Mouse (Mus musculus) ES-E14 (cell line): ENCODE measurements around the gene Vpreb2. TPM values are rescaled to one million over a fixed set of nuclear protein-coding genes. Genes with fewer than 3 reads are reported as not detected.
A peak's percentile ranks its signal among the peaks of the same experiment; 100 is the strongest.

ENCODE experiments used
- DNase-seq: peaks from one replicate; pipeline ENCODE4 v3.0.0-alpha.2; 2013; ENCODE audit warnings: low read depth, low spot score
- H3K27ac ChIP-seq: 2 replicates; pipeline ENCODE4 v1.5.1; 2012; ENCODE audit warnings: low read depth, mild to moderate bottlenecking, low read length, moderate library complexity, mixed read lengths; ENCODE audit not compliant: poor library complexity, insufficient read depth, severe bottlenecking
- H3K36me3 ChIP-seq: 2 replicates; pipeline ENCODE4 v1.6.1; 2012; ENCODE audit warnings: mild to moderate bottlenecking, low read length, moderate library complexity, mixed read lengths; ENCODE audit not compliant: control insufficient read depth, poor library complexity, insufficient read depth, severe bottlenecking
- H3K4me1 ChIP-seq, 2 experiments: fragments of 150-350 bp in 1 of 2; sonication (generic) in 1 of 2; 2 replicates each; pipeline ENCODE4 v1.6.1; 2012; ENCODE audit warnings: low read length in 2 of 2, mild to moderate bottlenecking in 1 of 2, mixed read lengths in 1 of 2; ENCODE audit not compliant: control insufficient read depth in 2 of 2, insufficient read depth in 2 of 2, poor library complexity in 1 of 2
- H3K4me3 ChIP-seq, 2 experiments: fragments of 150-350 bp in 1 of 2; sonication (generic) in 1 of 2; 2 replicates each; pipeline ENCODE4 v1.5.1; 2012; ENCODE audit warnings: low read length in 2 of 2, low read depth in 1 of 2, mild to moderate bottlenecking in 1 of 2, mixed read lengths in 1 of 2; ENCODE audit not compliant: insufficient read depth in 1 of 2, poor library complexity in 1 of 2, severe bottlenecking in 1 of 2
- H3K9ac ChIP-seq: 2 replicates; pipeline ENCODE4 v1.6.1; 2012; ENCODE audit warnings: low read depth, mild to moderate bottlenecking, low read length, mixed read lengths; ENCODE audit not compliant: poor library complexity, insufficient read depth, severe bottlenecking
- H3K9me3 ChIP-seq: fragments of 150-350 bp; sonication (generic); 2 replicates; pipeline ENCODE4 v1.6.1; 2012; ENCODE audit warnings: low read depth, mild to moderate bottlenecking, low read length; ENCODE audit not compliant: control insufficient read depth, insufficient read depth
- CHD2 ChIP-seq: IDR thresholded peaks from 2 replicates; pipeline ENCODE4 v1.6.1; 2014; ENCODE audit warnings: mild to moderate bottlenecking, low read depth, low read length, inconsistent platforms
- HCFC1 ChIP-seq: IDR thresholded peaks from 2 replicates; pipeline ENCODE4 v1.6.1; 2012; ENCODE audit warnings: low read length, inconsistent platforms, borderline replicate concordance; ENCODE audit not compliant: insufficient read depth
- MAFK ChIP-seq: IDR thresholded peaks from 2 replicates; pipeline ENCODE4 v1.6.1; 2014; ENCODE audit warnings: mild to moderate bottlenecking, low read depth, low read length, inconsistent platforms; ENCODE audit not compliant: insufficient read depth
- ZC3H11A ChIP-seq: IDR thresholded peaks from 2 replicates; pipeline ENCODE4 v1.6.1; 2012; ENCODE audit warnings: low read depth, mild to moderate bottlenecking, inconsistent platforms, low read length, borderline replicate concordance
- ZNF384 ChIP-seq: IDR thresholded peaks from 2 replicates; pipeline ENCODE4 v1.6.1; 2012; ENCODE audit warnings: low read depth, low read length, inconsistent platforms
- in situ Hi-C, 2 experiments: fragments of 600-800 bp; cut with MboI; formaldehyde crosslinking; loops; one replicate each; pipeline ENCODE4 v1.15.1; 2025; ENCODE audit warnings: low sequenced_read_pairs in 2 of 2, inconsistent platforms in 1 of 2; ENCODE audit not compliant: unreplicated experiment in 2 of 2
- total RNA-seq: library from RNA; depleted of rRNA; stranded (reverse); fragments of 300-350 nt; gene quantifications from 2 replicates; pipeline ENCODE4 v1.2.3, GENCODE M21; 2012

Gene Vpreb2
- total RNA-seq, 1 experiment: not detected

DNA sequence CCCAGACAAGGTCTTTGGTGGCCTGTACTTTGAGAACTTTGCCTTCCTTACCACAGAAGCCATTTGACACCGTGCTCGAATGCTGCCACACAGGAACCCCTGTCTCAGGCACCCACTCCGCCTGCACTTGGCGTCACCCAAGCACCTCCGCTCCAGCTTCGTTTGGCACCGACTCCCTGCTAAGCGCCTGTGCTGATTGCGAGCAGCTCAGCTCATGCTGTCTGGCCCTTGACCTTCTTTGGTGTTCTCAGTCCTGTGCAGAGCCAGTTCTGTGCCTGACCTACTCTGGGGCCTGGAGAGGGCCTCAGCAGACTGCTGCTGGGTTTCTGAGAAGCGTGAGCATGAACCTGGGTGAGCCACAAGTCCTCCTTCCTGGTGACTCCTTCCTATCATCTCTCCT lies 43.5 kb upstream of the Vpreb2 start:
- peaks cover 0 to 5% of the 10 kb centered on the region in 2 experiments; a peak in 1 of 4 replicates for H3K4me1 ChIP-seq
- H3K36me3 ChIP-seq: no peaks in the 10 kb centered on the region
- H3K27ac ChIP-seq: no peak overlapping the region
- no peaks in the 10 kb centered on the region for H3K9me3 ChIP-seq
- H3K9ac ChIP-seq: no peak overlapping the region
- no peak for DNase-seq
- in situ Hi-C loops: no loop called here
- TF ChIP-seq HCFC1 (no peak), ZNF384 (no peak), ZC3H11A (no peak), CHD2 (no peak)
- H3K4me3 ChIP-seq: no peak overlapping the region

DNA sequence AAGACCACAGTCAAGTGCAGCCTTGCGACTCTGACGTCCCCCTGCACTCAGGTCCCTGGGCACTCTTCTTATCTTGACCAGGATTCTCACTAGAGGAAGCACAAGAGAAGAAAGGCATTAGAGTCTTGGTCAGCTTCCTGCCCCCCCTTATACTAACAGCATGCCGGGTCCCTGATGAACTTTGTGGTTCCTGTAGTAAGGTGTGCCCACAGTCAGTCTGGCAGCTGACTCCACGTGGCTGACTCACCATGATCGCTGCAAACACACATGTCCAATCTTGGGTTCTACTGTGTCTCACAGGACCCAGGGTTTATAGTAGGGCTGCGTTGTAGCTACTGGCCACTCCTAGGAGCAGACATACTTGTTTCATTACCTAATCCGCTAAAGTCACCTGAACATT lies 42.0 kb upstream of the Vpreb2 start:
- TF ChIP-seq ZC3H11A (no peak), ZNF384 (no peak), HCFC1 (no peak), MAFK (no peak), CHD2 (no peak)
- in situ Hi-C loops: no loop called here
- H3K4me1 ChIP-seq: peaks cover 0 to 5% of the 10 kb centered on the region in 2 experiments; a peak in 1 of 4 replicates

DNA sequence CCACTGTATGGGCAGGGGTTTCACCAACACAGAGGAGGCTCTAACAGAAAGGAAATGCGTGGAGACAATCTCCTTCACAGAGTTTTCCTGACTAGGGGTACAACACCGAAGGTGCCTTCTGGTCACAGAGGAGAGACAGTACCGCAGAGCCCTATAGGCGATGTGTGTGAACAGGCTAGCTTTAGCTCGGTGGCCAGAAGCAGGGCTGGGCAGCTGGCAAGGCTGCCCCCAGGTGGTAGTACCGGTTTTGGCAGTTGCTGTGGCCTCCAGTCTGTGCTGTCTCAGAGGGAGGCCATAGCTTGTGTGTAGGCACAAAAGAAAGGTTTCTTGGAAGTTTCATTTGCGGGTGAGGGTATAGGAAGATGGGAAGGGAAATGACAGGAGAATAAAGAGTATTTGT lies 41.4 kb upstream of the Vpreb2 start:
- no peaks in the 10 kb centered on the region for H3K9me3 ChIP-seq
- H3K36me3 ChIP-seq: no peaks in the 10 kb centered on the region
- no peak overlapping the region for H3K4me3 ChIP-seq
- DNase-seq: peak; percentile 48
- in situ Hi-C loops: no loop called here
- TF ChIP-seq ZC3H11A: peak; percentile 44; the same call in 1 of the 2 replicates
- TF ChIP-seq MAFK: no peak
- peaks cover 0 to 5% of the 10 kb centered on the region in 2 experiments; a peak in 1 of 4 replicates for H3K4me1 ChIP-seq
- H3K9ac ChIP-seq: no peak overlapping the region
- no peak overlapping the region for H3K27ac ChIP-seq

More for the DNA sequence above, 42.0 kb upstream of the Vpreb2 start:
- H3K9ac ChIP-seq: no peak overlapping the region
- no peaks in the 10 kb centered on the region for H3K9me3 ChIP-seq
- no peak for DNase-seq
- H3K27ac ChIP-seq: no peak overlapping the region
- no peaks in the 10 kb centered on the region for H3K36me3 ChIP-seq
- H3K4me3 ChIP-seq: no peak overlapping the region

DNA sequence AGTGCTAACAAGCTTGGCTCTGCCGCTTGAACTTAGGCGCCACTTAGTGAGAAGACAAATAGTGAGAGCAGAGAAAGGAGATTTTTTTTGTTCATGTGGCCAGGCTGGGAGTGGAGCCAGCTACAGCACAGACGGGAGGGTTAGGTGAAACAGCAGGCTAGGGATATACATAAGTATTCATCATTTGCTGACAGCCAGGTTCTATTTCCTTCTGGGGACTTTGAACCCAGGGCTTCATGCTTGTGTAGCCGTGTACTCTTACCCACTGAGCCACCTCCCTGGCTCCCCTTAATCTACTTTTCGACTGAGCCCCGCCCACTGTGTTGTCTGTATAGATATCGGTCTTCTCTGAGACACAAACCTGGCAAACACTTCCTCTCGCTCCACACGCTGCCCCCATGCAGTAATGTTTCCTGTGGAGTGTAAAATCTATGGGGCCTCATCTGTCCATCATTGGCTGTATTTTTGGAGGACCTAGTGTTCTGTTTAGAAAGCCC lies 40.9 kb upstream of the Vpreb2 start:
- H3K9ac ChIP-seq: no peak overlapping the region
- H3K9me3 ChIP-seq: no peaks in the 10 kb centered on the region
- no peak overlapping the region for H3K4me3 ChIP-seq
- no peak for DNase-seq
- TF ChIP-seq HCFC1 (no peak), MAFK (no peak), ZNF384 (no peak), ZC3H11A (no peak), CHD2 (no peak)
- H3K27ac ChIP-seq: no peak overlapping the region
- H3K4me1 ChIP-seq: peaks cover 0 to 5% of the 10 kb centered on the region in 2 experiments; a peak in 1 of 4 replicates
- in situ Hi-C loops: no loop called here
- no peaks in the 10 kb centered on the region for H3K36me3 ChIP-seq

DNA sequence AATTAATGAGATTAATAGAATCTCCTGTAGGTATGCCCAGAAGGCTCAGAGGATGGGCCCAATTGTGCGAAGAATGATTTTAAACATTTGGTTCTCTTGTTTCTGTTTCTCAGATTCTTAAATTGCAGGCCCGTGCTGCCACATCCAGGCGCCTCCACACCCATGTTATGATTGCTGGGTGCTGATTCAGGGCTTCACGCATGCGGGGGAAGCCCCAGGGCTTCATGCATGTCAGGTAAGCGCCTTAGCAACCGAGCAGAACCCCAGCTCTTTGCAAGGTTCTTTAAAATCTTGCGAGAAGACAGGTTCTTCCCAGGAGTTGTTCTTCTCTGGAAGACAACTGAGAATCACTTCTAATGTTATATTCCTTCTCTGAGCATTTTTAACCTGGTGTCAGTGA lies 36.8 kb upstream of the Vpreb2 start:
- Histone ChIP-seq H3K9me3 (no peaks in the 10 kb centered on the region), H3K36me3 (no peaks in the 10 kb centered on the region), H3K4me1 (peaks cover 0 to 3% of the 10 kb centered on the region in 2 experiments; a peak in 1 of 4 replicates), H3K9ac (no peak overlapping the region), H3K4me3 (no peak overlapping the region), H3K27ac (no peak overlapping the region)
- TF ChIP-seq MAFK (no peak), ZNF384 (no peak), ZC3H11A (no peak), CHD2 (no peak), HCFC1 (no peak)
- in situ Hi-C loops: no loop called here
- DNase-seq: no peak
